Mouse (Mus musculus): ENCODE data around the gene Cavin1.

The Cavin1 gene

GRCm38 (mm10) chr11:100970557-100970937 lies at the start of gene Cavin1:
Gene Cavin1, minus strand, starts transcription at chr11:100970887.
- DNase-seq (ENCODE audit: low read depth): no peak

- DNase-seq (ENCODE audit: low read depth): no peak
Observed at GRCm38 (mm10) chr11:101011641-101012040, 41.0 kb upstream of the Cavin1 start.

- peak; percentile 76 for DNase-seq (ENCODE audit: low read depth)
Observed at GRCm38 (mm10) chr11:101009888-101010784, 39.4 kb upstream of the Cavin1 start.

- peak; percentile 97 for DNase-seq (ENCODE audit: low read depth)
Observed at GRCm38 (mm10) chr11:101009046-101009887, 38.6 kb upstream of the Cavin1 start, which contains the start of gene Atp6v0a1. Gene Atp6v0a1, plus strand, starts transcription at chr11:101009452.

- peak; percentile 99 for DNase-seq (ENCODE audit: low read depth)
Observed at GRCm38 (mm10) chr11:101008206-101009045, 37.7 kb upstream of the Cavin1 start.

- peak; percentile 87 for DNase-seq (ENCODE audit: low read depth)
Observed at GRCm38 (mm10) chr11:101003025-101003685, 32.5 kb upstream of the Cavin1 start.

GRCm38 (mm10) chr11:101001875-101002552 lies 31.3 kb upstream of the Cavin1 start:
- DNase-seq (ENCODE audit: low read depth): peak; percentile 88

GRCm38 (mm10) chr11:100999254-100999653 lies 28.6 kb upstream of the Cavin1 start:
- no peak for DNase-seq (ENCODE audit: low read depth)

- no peak for DNase-seq (ENCODE audit: low read depth)
Observed at GRCm38 (mm10) chr11:100998836-100999235, 28.1 kb upstream of the Cavin1 start.

GRCm38 (mm10) chr11:100996501-100996900 lies 25.8 kb upstream of the Cavin1 start:
- peak; percentile 70 for DNase-seq (ENCODE audit: low read depth)

- DNase-seq (ENCODE audit: low read depth): no peak
Observed at GRCm38 (mm10) chr11:100994655-100995054, 24.0 kb upstream of the Cavin1 start.

GRCm38 (mm10) chr11:100994233-100994632 lies 23.5 kb upstream of the Cavin1 start:
- DNase-seq (ENCODE audit: low read depth): no peak

- no peak for DNase-seq (ENCODE audit: low read depth)
Observed at GRCm38 (mm10) chr11:100993437-100993836, 22.8 kb upstream of the Cavin1 start.

GRCm38 (mm10) chr11:100991027-100991534 lies 20.4 kb upstream of the Cavin1 start:
- DNase-seq (ENCODE audit: low read depth): no peak

- no peak for DNase-seq (ENCODE audit: low read depth)
Observed at GRCm38 (mm10) chr11:100989666-100990065, 19.0 kb upstream of the Cavin1 start.

- peak; percentile 71 for DNase-seq (ENCODE audit: low read depth)
Observed at GRCm38 (mm10) chr11:100988674-100989073, 18.0 kb upstream of the Cavin1 start.

GRCm38 (mm10) chr11:100985607-100986006 lies 14.9 kb upstream of the Cavin1 start:
- DNase-seq (ENCODE audit: low read depth): peak; percentile 66

GRCm38 (mm10) chr11:100983778-100984131 lies 13.1 kb upstream of the Cavin1 start:
- no peak for DNase-seq (ENCODE audit: low read depth)

- peak; percentile 84 for DNase-seq (ENCODE audit: low read depth)
Observed at GRCm38 (mm10) chr11:100983125-100983777, 12.6 kb upstream of the Cavin1 start.

GRCm38 (mm10) chr11:100982087-100982486 lies 11.4 kb upstream of the Cavin1 start:
- DNase-seq (ENCODE audit: low read depth): peak; percentile 48
